Mouse (Mus musculus) urinary bladder, postnatal 14 days (tissue): ENCODE results near the gene Neil1.

Experiments
- DNase-seq: peaks from one replicate; pipeline ENCODE4 v3.0.0; 2021; ENCODE audit warnings: low spot score

Gene Neil1

DNA sequence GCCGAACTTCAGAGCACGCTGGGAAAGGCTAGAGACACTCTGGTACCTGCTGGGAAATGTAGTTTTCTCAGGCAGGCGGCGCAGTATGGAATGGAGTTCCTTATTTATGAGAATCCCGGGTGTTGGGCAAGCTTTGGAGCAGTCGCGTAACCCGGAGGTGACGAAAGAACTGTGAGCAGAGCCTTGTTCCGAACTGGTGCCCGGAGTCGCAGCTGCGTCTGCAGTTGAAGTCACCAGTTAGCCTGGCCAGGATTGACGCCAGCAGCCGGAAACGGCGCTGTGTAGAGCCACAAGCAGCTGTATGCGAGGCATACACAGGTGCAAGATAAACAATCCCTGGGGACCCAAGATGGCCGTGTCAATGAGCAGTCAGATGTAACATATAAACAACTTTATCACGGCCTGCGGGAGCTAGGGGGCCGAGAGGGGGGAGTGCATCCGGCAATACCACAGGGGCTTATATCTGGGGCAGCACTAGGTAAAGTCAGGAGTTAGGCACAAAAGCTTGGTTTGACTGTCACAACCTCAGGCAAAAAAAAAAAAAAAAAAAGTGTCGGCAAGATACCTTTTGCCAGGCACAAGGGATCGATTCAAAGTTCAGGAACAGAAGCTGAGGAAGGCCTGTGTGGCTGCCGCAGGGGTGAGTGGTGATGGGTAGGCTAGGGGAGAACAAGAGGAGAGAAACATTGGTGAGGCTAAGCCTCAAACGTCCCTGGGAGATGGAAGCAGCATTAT is at the start of gene Neil1:
Neil1 (minus strand) TSS at position 162 of the 735 bp plus-strand sequence.
- DNase-seq, result peak; percentile 86

DNA sequence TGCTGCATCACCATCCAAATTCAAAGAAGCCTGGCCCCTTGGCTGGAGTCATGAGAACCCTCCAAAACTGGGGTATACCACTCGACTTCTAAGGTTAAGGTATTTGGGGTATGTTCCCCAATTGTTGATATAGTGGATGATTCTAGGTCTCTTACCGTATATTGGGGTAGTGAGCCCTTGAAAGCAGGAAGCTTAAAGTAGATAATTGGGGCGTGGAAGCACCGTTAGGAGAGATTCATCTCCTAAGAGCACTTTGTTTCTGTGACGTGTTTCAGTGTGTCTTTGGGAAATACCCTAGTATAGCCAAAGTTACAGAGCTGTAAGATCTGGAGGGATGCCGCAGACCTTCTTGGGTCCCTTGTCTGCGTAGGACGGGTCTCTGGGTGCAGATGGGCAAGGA is 49.3 kb upstream of the Neil1 start:
- no peak for DNase-seq

DNA sequence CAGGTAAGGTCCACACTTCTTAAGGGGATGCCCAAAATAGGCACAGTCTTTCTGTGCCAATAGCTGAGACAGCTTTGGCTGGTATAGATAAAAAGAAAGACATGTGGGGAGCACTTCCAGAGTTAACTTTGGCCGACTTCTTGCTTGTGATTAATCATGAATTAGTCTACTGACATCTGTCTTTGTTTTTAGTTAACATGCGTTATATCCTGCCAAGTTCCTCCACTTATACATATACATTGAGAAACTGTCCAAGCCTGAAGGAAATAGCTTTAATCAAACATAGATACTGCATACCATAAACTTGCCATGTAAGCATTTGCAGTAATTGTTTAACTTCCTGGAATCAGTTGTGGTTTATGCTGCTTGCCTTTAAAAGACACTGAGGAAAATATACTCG is 48.6 kb upstream of the Neil1 start:
- DNase-seq, result no peak

DNA sequence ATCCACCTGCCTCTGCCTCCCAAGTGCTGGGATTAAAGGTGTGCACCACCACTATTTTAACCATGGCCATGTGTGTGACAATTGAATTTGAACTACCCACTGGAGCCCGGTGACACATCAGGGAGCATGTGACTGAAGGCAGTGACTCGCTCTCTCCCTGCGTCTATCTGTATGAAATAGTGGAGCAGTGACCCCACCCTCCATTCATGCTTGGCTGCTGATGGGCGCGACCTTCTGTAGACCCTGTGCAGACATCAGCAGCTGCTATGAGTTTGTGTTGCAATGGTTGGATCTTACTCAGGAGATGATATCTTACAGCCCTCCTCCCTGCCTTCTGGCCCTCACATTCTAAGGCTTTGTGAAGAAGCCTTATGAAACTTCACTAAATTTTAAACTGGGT is 20.3 kb upstream of the Neil1 start:
- no peak for DNase-seq

DNA sequence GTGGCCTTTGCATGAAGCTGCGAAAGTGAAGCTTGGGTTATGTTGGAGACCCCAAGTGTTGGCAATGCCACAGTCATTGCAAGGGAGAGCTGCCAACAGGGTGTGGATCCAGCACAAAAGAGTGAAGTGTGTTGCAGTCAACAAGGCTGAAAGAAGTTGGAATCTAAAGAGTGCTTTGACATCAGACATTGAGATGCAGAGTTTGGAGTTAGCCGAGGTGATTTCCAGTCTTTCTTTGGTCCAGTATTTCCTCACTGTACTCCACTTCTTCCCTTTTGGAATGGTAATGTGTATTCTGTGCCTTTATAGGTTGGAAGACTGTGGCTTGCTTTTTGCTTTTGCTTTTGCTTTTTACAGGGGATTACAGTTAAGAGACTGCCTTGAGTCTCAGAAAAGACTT is 18.1 kb upstream of the Neil1 start:
- no peak for DNase-seq

DNA sequence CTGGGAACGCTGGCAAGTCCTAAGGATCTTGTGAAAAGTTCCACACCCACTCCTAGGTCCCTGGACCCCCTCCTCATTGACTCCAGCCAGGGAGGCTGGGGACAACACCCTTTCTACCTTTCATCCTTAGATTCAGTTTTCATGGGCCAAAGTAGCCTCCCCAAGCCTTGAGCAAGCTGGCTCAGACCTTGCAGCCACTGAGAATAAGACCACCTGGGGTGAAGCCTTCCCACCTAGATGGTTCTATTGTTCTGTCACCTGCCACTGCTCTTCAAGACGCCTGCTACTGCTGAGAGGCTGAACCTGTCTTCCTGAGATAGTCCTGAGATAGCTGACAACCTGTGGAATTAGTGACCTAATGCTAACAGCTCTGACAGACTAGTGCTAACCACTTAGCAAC is 15.0 kb upstream of the Neil1 start:
- no peak for DNase-seq

DNA sequence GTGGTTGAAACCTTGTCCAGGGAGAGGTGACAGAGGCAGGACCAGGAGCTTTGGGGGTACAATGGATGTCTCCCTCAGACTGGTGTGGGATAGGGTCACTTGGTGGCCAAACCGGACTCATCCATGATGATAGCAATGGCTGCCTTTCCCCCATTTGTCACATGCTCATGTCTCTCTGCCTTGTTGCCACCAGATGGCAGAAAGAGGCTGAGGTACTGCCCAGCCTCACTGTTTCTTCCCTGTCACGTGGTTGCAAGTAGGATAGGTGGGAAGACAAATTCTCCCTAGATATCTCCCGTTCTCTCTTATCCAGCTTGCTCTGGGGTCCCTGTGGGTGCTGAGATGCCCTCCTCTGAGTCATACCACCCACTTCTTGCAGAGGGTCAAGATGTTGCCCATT is 14.4 kb upstream of the Neil1 start:
- DNase-seq, result no peak

DNA sequence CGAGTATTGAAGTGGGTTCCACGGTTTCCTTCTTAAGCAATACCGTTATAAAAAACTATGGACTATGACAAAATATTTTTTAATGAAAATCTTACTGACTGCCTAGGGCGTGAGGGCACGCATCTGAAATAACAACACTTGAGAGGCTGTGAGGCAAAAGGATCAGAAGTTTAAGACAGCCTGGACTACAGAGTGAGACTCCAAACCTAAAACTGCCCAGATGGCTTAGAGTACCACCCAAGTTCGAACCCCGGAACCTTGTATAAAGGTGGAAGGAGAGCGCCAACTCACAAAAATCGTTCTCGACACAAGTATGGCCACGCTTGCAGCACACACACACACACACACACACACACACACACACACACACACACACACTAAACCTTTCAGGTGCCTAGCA is 10.4 kb upstream of the Neil1 start:
- no peak for DNase-seq

DNA sequence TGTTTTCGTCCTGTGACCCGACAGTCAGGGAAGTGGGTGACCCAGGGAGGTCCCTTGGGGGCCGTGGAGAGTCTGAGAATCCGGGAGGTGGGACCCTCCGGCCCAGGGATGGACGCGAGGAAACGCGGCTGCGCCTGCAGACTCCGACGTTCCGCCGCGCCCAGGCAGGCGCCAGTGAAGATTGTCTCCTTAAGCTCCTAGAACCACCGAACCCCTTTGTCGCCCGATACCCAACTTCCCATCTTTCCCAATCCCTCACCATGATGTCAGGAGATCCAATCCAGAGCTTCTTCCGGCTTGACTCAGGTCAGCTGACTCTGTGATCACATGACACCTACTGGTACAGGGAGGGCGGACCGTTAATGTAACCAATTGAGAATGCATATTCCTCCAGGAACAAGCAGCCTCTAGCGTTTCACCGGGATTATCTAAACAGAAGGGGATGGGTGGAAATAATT is 9.9 kb upstream of the Neil1 start, which contains the start of gene Commd4:
Commd4 (minus strand) TSS at position 319 of the 458 bp plus-strand sequence.
- peak; percentile 97 for DNase-seq

DNA sequence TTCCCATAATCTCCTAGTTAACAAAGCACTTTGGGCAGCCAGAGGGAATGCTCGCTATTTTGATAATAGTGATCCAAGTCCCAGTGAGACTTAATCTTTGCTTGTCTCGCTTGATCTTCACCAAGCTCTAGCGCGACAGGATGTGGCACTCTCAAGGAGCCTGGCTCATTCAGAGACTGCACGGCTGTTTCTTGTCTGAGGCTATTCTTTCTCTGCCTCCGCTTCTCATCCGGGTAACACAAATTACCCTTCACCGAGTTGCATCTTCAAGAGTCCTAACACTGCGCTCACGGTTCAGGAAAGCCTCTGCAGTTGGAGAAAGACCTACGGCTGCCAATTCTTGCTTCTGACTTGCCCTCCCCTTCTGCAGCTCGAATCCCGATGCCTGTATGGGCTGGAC is 9.4 kb upstream of the Neil1 start:
- DNase-seq, result no peak

DNA sequence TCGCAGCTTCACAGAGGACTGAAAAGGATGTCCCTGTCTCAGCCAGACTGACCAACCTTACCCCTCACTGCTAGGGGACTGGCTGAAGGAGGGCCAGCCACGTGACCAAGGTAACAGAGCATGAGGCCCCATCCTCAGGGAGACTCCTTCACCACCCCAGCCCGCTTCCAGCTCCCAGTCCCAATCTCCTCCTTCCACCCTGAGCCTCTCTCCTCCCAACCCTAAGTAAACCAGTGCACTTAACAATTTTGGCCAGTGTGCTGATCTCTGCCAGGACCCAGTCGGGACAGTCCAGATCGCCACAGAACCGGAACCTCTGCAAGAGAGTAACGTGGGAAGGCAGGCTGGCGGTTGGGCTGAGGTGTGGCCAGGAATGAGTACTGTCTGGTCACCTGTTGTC is 8.7 kb upstream of the Neil1 start:
- no peak for DNase-seq

DNA sequence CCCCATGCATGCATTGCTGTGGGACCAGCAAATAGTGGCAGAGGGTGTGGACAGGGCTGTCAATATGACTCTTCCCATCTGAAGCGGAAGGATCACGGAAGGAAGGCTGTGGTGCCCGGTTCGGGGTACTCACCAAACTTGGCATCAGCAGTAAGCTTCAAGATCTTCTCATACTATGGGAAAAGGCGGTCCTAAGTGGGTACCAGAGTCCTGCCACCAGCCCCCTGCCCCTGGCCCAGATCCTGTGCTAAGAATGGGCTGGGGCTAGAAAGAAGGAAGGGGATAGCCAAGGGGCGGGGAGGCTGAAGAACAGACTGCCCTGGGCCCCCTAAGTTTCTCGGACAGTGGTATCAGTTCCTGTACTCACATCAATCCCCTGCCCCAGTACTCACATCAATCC is 8.3 kb upstream of the Neil1 start:
- DNase-seq, result no peak

DNA sequence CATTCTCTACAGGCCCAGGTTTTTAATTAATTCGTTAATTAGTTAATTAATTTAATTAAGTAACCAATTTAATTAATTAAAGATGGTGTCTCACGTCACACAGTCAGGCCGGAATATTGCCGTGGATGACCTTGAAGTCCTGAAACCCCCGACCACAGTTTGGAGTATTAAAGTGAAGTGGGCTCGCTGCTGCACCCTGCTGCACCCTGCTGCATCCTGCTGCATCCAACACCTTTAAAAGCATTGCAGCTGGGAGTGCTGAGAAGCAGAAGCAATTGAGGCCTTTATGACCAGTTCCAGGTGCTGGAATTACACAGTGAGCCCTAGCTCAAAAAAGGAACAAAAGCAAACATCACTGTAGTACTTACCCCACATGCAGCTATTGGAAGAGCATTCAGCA is 4.2 kb upstream of the Neil1 start:
- no peak for DNase-seq

DNA sequence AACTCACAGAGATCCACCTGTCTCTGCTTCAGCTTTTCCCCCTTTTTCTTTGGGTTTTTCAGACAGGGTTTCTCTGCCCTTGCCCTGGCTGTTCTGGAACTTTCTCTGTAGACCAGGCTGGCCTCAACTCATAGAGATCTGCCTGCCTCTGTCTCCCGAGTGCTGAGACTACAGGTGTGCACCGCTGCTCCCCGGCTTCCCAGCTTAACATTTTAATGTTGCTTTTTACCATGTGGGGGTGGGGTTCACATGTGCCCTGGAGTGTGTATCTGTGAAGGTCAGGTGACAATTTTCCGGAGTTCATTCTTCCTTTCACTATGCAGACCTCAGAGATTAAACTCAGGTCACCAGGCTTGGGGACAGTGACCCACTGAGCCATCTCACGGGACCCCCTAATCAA is 2.1 kb upstream of the Neil1 start:
- no peak for DNase-seq

DNA sequence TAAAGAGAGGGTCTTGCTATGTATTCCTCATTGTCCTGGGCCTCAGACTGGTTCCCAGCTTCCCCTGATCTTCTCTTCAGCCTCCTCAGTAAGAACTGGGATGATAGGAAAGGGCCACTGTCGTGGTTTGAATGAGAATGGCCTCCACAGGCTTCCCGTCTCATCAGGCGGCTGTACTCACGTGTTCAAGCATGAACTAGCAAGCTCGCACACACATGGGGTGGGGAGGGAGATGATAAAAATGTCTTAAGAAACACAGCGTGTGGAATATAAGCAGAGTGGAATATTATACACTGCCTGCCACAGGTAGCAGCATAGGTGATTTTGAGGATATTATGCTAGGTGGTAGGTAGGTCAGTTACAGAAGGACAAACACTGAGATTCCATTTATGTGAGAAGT is 916 bp upstream of the Neil1 start:
- DNase-seq, result no peak

DNA sequence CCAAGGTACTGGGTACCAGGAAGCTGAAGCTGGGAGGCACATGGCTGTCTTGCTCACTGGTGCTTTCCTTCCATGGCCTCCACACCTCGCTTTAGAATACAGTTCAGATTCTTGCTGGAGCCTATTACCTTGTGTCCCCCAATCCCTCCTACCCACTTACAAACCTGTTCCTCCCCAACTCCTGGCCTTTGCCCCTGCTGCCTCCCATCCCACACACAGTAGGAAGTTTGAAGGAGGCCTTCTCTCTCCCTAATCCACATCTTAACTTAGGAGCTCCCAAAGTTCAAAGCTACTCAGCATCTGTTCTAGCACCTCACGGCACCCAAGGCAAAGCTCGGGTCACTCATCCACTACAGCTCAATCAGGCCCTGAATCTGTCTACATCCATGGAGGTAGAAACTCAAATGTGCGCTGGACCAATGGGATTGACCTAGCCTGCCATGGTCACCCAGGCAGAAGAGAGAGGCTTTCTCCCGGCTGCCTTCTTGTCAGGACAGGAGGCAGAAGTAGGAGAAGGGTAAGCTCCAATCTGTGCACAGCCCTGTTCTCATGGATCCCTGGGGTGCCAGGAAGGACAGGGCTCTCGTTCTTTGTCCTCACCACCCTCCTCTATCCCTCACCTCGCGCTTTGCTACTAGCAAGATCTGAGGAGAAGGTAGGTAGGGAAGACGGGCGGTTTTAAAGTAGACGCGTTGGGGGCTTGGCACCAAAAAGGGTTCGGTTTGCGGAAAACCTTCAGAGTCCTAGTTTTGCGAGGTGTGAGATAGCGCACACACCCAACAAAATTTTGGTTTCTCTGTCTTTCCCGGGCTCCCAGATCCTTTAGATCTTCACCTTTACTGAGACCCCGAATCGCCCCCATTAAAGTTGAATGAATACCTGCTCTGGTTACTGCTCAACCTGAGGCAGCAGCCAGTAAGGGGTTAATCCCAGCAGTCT is 631 bp downstream of the Neil1 start:
- no peak for DNase-seq

DNA sequence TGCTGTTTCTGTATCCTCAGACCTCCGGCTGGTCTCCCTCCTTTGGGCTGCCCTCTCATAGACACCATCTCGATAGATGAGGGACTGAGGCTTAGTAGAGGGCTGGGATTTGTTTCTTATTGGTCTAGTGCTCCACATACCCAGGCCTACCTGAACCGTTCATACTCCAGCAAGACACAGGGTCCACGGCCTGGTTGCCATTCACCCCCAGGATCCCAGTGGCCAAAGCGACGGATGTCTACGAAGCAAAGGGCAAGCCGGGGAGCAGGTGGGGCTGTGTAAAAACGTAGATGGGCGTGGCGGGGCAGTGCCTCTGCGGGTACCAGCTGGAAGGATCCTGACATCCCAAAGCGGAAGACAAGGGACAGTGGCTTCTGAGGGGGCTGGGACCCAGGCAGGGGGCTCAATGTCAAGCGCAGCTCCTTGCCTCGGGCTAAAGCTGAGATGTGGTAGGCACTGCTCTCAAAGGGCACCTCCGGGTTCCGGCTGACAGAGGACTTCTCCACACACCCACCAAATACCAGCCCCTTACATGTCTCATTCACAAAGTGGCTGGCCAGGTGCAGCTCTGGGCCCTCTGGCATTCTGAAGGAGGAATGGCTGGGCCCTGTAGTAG is 1.5 kb downstream of the Neil1 start:
- DNase-seq, result no peak

DNA sequence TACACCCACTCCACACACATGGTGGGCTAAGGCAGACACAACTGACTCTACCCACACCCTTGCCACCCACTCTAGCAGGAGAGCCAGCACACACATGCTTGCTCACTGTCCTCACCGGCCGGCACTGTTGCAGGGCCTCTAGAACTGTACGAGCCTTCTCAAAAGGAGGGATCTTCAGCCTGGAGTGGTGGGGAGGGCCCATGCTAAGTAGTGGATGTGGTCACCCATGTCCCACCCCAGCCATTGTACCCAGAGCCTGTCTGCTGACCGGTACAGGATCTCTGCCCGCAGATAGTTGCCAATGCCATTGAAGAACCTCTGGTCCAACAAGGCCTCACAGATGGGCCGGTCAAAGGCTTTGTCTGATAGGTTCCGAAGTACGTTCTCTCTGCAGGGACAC is 3.3 kb downstream of the Neil1 start:
- no peak for DNase-seq

DNA sequence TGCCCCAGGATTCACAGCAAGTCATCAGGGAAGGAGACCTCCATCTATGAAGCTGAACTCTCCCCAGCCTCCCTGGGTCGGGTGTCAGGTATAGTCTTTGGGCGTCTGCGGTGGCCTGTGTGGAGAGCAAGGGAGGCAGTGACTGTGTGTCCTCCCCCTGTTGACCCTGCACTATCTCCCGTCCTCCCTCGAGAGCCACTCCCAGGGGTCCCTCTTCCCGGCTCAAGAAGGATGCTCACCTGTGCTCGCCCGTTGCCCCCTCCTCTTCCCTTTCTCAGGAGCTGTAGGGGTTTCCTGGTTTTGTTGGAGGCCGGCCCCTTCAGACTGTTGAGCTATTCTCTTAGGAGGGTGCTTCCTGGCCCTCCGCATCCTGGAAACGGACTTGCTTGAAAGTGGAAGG is 4.9 kb downstream of the Neil1 start:
- DNase-seq, result no peak

DNA sequence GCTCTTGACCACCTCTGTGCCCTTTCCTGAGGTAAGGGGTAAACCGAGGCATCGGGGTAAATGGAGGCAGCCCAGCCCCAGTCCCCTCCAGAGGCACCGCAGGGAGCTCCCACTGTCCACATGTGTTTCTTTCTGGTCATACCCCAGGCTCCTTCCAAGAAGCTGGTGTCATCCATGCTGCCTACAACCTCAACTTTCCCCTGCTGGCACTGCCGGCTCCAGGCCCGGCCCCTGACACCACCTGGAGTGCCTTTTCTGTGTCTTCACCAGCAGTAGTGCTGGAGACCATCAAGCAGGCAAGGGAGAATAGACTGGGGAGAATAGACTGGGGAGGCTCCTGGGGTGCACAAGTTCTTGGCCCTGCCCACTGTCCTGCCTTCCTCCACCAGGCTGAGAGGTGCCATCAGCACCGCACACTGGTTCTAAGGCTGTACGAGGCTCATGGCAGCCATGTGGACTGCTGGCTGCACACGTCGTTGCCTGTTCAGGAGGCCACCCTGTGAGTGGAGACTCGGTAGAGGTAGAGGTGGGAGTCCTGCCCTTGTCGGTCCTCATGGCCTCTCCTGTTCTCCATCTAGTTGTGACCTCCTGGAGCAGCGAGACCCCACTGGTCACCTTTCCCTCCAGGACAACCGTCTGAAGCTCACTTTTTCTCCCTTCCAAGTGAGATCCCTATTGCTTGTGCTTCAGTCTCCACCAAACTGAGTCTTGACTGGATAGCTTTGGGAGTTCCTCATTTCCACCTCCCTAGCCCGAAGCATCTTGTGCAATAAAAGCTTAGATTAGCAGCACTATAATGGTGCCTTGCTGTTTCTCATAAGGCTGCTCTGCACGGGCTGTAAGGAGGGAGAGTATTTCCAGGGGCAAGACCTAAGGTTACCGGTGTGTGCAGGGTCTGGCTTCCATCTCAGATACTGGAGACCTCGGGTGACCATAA is 6.4 kb downstream of the Neil1 start:
- DNase-seq, result no peak

DNA sequence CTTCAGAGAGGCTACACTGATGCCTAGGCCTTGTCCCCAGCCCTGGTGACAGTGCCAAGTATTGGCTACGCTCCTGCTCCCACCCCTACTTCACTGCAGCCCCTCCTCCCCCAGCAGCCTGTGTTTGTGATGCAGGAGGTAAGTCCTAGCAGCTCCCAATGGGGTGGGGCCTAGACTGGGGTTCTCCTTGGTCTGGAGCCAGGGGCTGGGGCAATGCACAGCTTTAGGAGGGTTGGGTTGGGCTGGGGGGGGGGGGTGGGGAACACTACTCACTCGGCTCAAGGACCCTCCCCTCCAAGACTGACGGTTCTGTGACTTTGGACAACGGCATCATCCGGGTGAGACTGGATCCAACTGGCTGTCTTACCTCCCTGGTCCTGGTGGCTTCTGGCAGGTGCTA is 8.5 kb downstream of the Neil1 start:
- no peak for DNase-seq

DNA sequence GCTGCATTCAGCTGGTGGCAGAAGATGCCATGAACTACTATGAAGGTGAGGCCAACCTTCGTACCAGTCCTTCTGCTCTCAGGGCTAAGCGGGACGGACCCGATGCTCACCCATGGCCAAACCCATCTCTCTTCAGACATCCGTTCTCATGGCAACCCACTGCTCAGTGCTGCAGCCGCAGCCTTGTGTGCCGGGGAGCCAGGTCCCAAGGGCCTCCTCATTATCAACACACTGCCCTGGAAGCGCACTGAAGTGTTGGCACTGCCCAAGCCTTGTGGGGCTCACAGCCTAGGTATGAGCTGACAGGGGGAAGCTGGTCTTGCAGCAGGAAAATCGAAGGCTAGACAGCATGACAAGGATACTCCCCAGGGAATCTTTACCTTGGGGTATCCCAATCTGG is 9.0 kb downstream of the Neil1 start:
- no peak for DNase-seq
